Mouse (Mus musculus): ENCODE measurements around the gene Tnfrsf17. TPM values are rescaled to one million over a fixed set of nuclear protein-coding genes. Genes with fewer than 3 reads are reported as not detected.
"Not testable (repeated sequence)": the region's sequence is repeated elsewhere in the genome, so short reads cannot be mapped to it uniquely, and the experiment has no call there.

Gene Tnfrsf17
- polyA plus RNA-seq (2016; fragmentation: Nextera tagmentation; extraction: Ambion mirVana) = not detected in 2 replicates

DNA sequence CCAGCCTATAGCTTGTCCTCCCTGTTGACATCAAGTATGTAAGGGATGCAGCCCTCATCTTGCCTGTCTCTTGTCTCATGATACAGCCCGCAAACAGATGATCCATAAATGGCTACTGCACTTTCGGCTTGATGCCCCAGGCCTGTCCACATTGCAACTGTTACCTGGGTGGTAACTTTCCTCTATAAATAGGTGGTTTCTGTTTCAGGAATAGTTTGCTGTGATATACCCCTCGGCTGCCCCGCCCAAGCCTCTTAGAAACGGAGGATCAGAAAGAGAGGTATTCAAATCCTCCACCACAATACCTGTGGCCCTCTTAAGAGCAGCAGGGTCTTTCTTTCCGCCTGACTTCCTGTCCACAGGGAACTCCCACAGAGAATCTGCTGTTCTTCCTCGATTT is at the start of gene Tnfrsf17:
Gene Tnfrsf17 (plus strand): TSS at position 301 of the 400 bp plus-strand sequence.
- Histone ChIP-seq H3K4me1 (no peaks in the 10 kb centered on the region), H3K27ac (no peak within 1 kb of the TSS), H3K36me3 (replicated peaks) (no peaks in the 10 kb centered on the region), H3K4me2 (no peak within 1 kb of the TSS), H3K4me3 (replicated peaks) (no peak within 1 kb of the TSS), H3K27me3 (no peaks in the 10 kb centered on the region), H3K9me3 (no peaks in the 10 kb centered on the region), H3K9ac (no peak within 1 kb of the TSS)
- WGBS = 67% methylated on average over 7 of the region's 7 CpGs
- no peak for ATAC-seq (ENCODE audit: low FRiP score)

DNA sequence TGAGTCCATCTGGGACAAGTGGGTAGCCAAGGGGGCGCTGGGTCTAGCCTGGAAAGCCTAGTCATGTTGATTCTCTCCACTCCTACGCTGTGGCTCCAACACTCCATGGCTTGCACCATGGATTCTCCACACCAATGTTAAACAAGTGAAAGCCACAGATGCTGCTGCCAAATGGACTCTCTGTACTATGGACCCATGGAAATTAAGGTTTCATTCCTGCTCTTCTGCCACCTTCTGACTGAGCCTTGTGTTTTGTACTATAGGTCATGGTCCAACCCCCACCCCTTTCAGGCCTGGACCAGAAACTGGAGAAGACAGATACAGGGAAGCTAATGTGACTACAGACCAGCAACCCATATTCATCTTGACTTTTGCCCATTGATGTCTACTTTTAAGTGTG is 47.1 kb upstream of the Tnfrsf17 start:
- Histone ChIP-seq H3K27me3 (0 out of 2 replicates have a peak, but pooled peaks cover 2% of the 10 kb centered on the region), H3K4me1 (no peaks in the 10 kb centered on the region), H3K4me3 (replicated peaks) (no peak overlapping the region), H3K9ac (no peak overlapping the region), H3K27ac (no peak overlapping the region), H3K36me3 (replicated peaks) (no peaks in the 10 kb centered on the region), H3K9me3 (no peaks in the 10 kb centered on the region), H3K4me2 (no peak overlapping the region)
- 85% methylated on average over 2 of the region's 2 CpGs for WGBS
- ATAC-seq (ENCODE audit: low FRiP score) = no peak

DNA sequence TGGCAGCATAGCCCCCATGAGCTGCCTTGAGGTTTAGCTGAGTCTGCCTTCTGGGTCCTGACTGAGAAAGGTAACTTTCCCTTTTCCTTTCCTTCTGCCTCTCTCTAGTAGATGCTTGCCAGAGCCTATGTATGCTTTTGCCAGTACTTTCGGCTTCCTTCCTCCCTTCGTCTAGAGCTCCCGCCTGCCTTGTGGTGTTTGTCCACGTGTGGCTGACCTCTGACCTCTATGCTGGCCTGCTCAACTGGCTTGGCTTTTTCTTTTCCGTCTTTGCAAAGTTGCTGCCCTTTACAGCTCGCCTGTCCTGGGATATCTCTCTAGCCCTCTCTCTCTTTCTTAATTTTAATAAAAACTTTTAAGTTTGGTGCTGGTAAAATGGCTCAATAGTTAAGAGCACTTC is 43.8 kb upstream of the Tnfrsf17 start:
- WGBS = 46% methylated on average over 6 of the region's 6 CpGs
- no peak overlapping the region for H3K4me2 ChIP-seq
- 0 out of 2 replicates have a peak, but pooled peaks cover 2% of the 10 kb centered on the region for H3K27me3 ChIP-seq
- H3K4me3 ChIP-seq (replicated peaks) = no peak overlapping the region
- H3K27ac ChIP-seq = no peak overlapping the region
- H3K9me3 ChIP-seq = no peaks in the 10 kb centered on the region
- no peaks in the 10 kb centered on the region for H3K4me1 ChIP-seq
- H3K36me3 ChIP-seq (replicated peaks) = no peaks in the 10 kb centered on the region
- no peak overlapping the region for H3K9ac ChIP-seq
- ATAC-seq (ENCODE audit: low FRiP score) = no peak

DNA sequence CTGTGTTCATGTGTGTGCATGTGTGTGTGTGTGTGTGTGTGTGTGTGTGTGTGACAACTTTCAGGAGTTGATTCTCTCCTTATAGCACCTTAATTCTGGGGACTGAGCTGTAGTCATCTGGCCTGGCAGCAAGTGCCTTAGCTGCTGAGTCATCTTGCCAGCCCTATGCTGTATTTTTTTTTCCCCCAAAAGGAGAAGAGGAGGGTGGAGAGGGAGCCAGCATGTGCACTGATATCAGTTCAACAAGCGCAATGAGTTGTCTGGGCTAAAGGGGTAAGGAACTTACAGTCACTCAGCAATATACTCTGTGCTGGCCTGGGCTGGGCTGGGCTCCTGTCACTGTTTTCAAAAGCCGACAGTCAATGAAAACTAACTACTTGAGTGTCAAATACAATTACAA is 43.0 kb upstream of the Tnfrsf17 start:
- no peak overlapping the region for H3K4me2 ChIP-seq
- H3K4me3 ChIP-seq (replicated peaks) = no peak overlapping the region
- H3K9me3 ChIP-seq = no peaks in the 10 kb centered on the region
- no peaks in the 10 kb centered on the region for H3K36me3 ChIP-seq (replicated peaks)
- 87% methylated on average over 2 of the region's 2 CpGs for WGBS
- no peaks in the 10 kb centered on the region for H3K4me1 ChIP-seq
- no peak overlapping the region for H3K9ac ChIP-seq
- 0 out of 2 replicates have a peak, but pooled peaks cover 2% of the 10 kb centered on the region for H3K27me3 ChIP-seq
- no peak for ATAC-seq (ENCODE audit: low FRiP score)
- no peak overlapping the region for H3K27ac ChIP-seq

DNA sequence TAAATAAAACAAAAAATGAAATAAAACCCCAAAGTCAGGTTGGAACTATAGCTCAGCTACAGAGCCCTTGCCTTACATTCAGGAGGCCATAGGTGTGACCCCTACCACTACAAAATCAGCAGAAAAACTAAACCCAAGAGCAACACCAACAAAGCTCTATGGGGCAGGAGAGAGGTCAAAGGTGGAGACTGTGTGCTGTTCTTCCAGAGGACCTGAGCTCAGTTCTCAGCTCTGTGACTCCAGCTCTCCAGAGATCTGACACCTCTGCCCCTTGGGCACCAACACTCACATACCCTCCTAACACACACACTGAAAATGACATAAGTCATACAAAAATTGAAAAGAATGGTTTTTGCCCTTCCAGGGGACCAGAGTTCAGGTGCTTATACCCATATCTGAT is 42.5 kb upstream of the Tnfrsf17 start:
- no peak overlapping the region for H3K4me2 ChIP-seq
- H3K27me3 ChIP-seq = 0 out of 2 replicates have a peak, but pooled peaks cover 2% of the 10 kb centered on the region
- no peak for ATAC-seq (ENCODE audit: low FRiP score)
- no peak overlapping the region for H3K27ac ChIP-seq
- H3K36me3 ChIP-seq (replicated peaks) = no peaks in the 10 kb centered on the region
- no peak overlapping the region for H3K4me3 ChIP-seq (replicated peaks)
- H3K4me1 ChIP-seq = no peaks in the 10 kb centered on the region
- H3K9me3 ChIP-seq = no peaks in the 10 kb centered on the region
- no peak overlapping the region for H3K9ac ChIP-seq

DNA sequence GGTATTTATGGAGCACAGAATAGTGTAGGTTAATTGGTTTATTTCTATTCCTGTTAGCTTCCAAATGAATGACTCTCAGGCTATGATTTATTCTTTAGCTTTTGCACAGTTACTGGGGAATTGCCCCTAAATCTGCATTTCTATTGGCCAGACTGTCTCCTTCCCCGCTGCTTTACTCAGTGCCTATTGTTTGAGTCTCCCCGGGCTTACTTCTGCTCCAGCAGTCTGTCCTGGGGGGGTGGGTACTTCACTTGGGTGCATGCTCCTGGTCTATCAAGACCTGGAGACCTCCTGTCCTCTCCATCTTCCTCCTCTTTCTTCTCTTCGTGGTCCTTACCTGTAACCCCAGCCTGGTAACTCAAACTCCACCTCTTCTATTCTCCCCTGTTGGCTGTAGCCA is 36.7 kb upstream of the Tnfrsf17 start:
- Histone ChIP-seq H3K36me3 (replicated peaks) (no peaks in the 10 kb centered on the region), H3K9ac (no peak overlapping the region), H3K4me1 (no peaks in the 10 kb centered on the region; the same call in 1 of the 2 replicates), H3K27me3 (no peaks in the 10 kb centered on the region), H3K4me2 (no peak overlapping the region), H3K27ac (no peak overlapping the region), H3K4me3 (replicated peaks) (no peak overlapping the region), H3K9me3 (no peaks in the 10 kb centered on the region)
- 56% methylated on average over 3 of the region's 3 CpGs for WGBS
- no peak for ATAC-seq (ENCODE audit: low FRiP score)

DNA sequence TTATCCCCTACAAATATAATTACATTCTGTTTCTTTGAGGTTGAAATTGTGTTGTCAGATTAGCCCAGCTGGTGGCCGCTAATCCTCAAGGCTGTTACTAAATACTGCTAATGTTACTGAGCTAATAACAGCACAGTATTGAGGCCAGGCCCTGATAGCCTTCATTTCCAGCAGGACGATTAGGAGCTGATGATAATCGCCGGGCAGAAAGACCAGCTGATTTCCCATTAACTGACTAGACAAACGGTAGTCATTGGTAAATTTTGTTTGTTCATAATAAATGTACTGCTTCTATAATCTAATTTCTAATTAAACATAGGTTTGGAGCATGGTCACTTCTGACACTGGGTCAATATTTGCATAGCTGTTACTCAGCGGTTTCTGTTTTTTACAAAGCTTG is 34.8 kb upstream of the Tnfrsf17 start:
- no peak for ATAC-seq (ENCODE audit: low FRiP score)
- 66% methylated on average over 6 of the region's 6 CpGs for WGBS
- Histone ChIP-seq H3K36me3 (replicated peaks) (no peaks in the 10 kb centered on the region), H3K9ac (no peak overlapping the region), H3K4me2 (no peak overlapping the region), H3K4me1 (no peaks in the 10 kb centered on the region; the same call in 1 of the 2 replicates), H3K27me3 (no peaks in the 10 kb centered on the region), H3K9me3 (no peaks in the 10 kb centered on the region), H3K4me3 (replicated peaks) (no peak overlapping the region), H3K27ac (no peak overlapping the region)

DNA sequence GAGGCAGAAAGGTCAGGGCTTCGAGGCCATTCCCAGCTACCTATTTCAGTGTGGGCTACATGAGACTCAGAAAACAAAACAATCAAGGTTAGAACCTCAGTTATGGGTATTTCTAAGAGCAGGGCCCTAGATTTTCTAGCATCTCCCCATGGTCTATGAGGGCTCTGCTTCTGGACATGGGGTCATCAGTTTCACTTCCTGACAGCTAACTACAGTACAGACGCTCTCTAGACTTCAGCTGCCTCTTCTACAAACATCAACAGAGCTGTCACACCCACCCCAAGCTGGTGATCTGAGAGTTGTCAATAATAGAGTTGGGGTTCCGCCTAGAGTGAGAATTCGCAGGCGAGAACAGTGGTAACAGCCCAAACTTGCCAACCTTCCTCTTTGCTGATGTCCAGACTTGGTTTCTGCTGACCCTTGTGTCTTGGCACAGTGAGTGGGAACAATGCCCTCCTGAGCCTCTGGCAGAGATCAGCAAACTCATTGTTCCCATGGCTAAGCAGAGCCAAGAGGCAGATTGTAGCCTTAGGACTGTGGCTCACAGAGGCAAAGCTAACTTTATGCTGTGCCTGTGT is 30.9 kb upstream of the Tnfrsf17 start:
- no peak overlapping the region for H3K4me3 ChIP-seq (replicated peaks)
- H3K27me3 ChIP-seq = no peaks in the 10 kb centered on the region
- WGBS = 92% methylated on average over 5 of the region's 5 CpGs
- no peak overlapping the region for H3K4me2 ChIP-seq
- no peak overlapping the region for H3K27ac ChIP-seq
- ATAC-seq (ENCODE audit: low FRiP score) = no peak
- no peaks in the 10 kb centered on the region for H3K9me3 ChIP-seq
- H3K4me1 ChIP-seq = no peaks in the 10 kb centered on the region; the same call in 1 of the 2 replicates
- no peak overlapping the region for H3K9ac ChIP-seq
- no peaks in the 10 kb centered on the region for H3K36me3 ChIP-seq (replicated peaks)

DNA sequence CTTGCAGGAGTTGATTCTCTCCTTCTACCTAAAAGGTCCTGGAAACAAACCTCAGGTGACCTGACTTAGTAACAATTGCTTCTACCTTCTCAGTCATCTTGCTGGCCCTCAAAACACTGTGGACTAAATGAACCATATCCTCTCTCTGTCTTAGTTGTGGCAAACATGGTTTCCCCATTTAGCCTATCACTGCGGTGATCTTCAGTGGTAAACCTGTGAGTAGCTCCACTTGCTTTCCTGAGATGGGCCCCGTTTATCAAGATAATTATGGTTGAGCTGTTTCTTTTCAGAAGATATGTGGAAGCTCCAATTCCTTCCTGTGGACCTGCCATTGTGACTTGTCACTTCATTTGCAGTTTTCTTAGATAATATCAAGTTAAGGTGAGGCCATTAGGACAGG is 28.7 kb upstream of the Tnfrsf17 start:
- Histone ChIP-seq H3K36me3 (replicated peaks) (no peaks in the 10 kb centered on the region), H3K9me3 (no peaks in the 10 kb centered on the region), H3K4me2 (no peak overlapping the region), H3K27me3 (no peaks in the 10 kb centered on the region), H3K27ac (no peak overlapping the region), H3K9ac (no peak overlapping the region), H3K4me1 (no peaks in the 10 kb centered on the region), H3K4me3 (replicated peaks) (no peak overlapping the region)
- ATAC-seq (ENCODE audit: low FRiP score) = no peak
- 96% methylated on average over 2 of the region's 2 CpGs for WGBS

DNA sequence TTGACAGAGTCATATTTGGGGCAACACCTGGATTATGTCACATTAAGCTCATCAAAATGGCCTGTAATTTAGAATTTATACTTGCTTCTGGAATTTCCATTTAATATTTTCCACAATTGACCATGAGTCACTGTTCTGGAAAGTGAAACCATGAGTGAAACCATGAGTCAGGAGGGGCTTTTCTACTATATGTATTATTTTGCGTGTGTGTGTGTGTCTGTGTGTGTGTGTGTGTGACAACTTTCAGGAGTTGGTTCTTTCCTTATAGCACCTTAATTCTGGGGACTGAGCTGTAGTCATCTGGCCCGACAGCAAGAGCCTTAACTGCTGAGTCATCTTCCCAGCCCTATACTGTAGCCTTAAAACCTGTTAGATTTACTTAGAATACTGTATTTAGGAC is 27.7 kb upstream of the Tnfrsf17 start:
- Histone ChIP-seq H3K36me3 (replicated peaks) (no peaks in the 10 kb centered on the region), H3K4me2 (no peak overlapping the region), H3K9me3 (no peaks in the 10 kb centered on the region), H3K27me3 (no peaks in the 10 kb centered on the region), H3K4me3 (replicated peaks) (no peak overlapping the region), H3K4me1 (no peaks in the 10 kb centered on the region), H3K27ac (no peak overlapping the region), H3K9ac (no peak overlapping the region)
- 92% methylated on average over 2 of the region's 2 CpGs for WGBS
- no peak for ATAC-seq (ENCODE audit: low FRiP score)

DNA sequence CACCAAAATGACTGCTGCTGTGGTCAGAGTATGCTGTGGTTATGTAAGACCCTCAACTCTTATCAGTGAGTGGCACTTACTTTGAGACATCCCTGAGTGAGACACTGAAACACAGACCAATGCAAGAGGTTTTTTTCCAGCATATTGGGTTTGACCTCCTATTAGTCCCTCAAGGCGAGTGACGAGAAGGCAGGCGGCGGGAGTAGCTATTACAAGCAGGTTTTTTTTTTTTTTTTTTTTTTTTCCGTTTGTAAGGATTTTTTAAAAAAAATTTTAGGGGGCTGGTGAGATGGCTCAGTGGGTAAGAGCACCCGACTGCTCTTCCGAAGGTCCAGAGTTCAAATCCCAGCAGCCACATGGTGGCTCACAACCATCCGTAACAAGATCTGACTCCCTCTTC is 24.7 kb upstream of the Tnfrsf17 start:
- H3K27me3 ChIP-seq; ATAC-seq (ENCODE audit: low FRiP score); H3K4me1 ChIP-seq; H3K9me3 ChIP-seq; H3K27ac ChIP-seq; H3K4me3 ChIP-seq (replicated peaks); H3K4me2 ChIP-seq; H3K9ac ChIP-seq; H3K36me3 ChIP-seq (replicated peaks): not testable (repeated sequence)
- 90% methylated on average over 8 of the region's 8 CpGs for WGBS

DNA sequence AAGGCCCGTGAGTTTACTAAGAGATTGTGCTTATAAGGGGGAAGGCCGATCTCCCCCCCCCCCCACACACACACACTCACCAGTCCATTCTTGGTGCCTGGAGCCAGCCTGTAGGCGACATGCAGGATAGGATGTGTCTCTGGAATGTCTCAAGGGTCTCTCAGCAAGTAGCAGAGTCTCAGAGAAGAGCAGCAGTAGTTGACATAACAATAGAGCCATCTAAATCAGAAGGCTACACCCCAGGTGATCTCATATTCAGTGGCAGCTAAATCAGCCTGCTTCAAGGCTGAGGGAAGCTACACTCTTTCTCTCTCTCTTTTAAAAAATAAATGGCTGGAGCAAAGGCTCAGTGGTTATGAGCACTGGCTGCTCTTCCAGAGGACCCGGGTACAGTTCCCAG is 18.0 kb upstream of the Tnfrsf17 start:
- not testable (repeated sequence) for H3K4me3 ChIP-seq (replicated peaks); H3K36me3 ChIP-seq (replicated peaks)

DNA sequence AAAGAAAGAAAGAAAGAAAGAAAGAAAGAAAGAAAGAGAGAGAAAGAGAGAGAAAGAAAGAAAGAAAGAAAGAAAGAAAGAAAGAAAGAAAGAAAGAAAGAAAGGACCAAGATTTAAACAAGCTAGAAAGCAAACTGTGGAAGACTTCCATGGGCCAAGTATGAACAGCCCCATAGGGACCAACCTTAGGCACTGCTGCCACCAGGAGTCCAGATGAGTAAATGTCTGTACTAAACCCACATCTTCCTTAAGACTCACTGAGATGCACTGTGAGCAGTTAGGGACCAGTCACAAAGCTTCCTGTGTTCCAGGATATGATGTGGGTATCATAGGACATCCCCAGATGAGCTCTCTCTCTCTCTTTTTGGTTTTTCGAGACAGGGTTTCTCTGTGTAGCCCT is 15.9 kb upstream of the Tnfrsf17 start:
- H3K27ac ChIP-seq; H3K4me3 ChIP-seq (replicated peaks); H3K9ac ChIP-seq; H3K4me2 ChIP-seq; H3K36me3 ChIP-seq (replicated peaks); H3K9me3 ChIP-seq; H3K27me3 ChIP-seq; H3K4me1 ChIP-seq; ATAC-seq (ENCODE audit: low FRiP score): not testable (repeated sequence)
- WGBS = 65% methylated on average over 1 of the region's 1 CpGs

More for the DNA sequence above, 18.0 kb upstream of the Tnfrsf17 start:
- H3K9ac ChIP-seq; H3K27me3 ChIP-seq; H3K4me2 ChIP-seq; H3K27ac ChIP-seq; H3K4me1 ChIP-seq; H3K9me3 ChIP-seq; ATAC-seq (ENCODE audit: low FRiP score): not testable (repeated sequence)
- WGBS = 77% methylated on average over 4 of the region's 4 CpGs
